Mouse (Mus musculus): ENCODE results near the gene Tjp2. TPM values are rescaled to one million over a fixed set of nuclear protein-coding genes. Genes with fewer than 3 reads are reported as not detected.
"Not testable (repeated sequence)": the region's sequence is repeated elsewhere in the genome, so short reads cannot be mapped to it uniquely, and the experiment has no call there.

Gene Tjp2
- total RNA-seq (2021): 10 to 100 TPM; 20.3 to 23.1 TPM
- long read RNA-seq, experiment 1, full-length matches to known transcripts: 2 of 22 reads
- long read RNA-seq, experiment 1, partial matches to known transcripts: 7 of 22 reads
- long read RNA-seq, experiment 1, other reads (novel, unspliced or antisense): 13 of 22 reads
- long read RNA-seq, experiment 2, full-length matches to known transcripts: 2 of 21 reads
- long read RNA-seq, experiment 2, partial matches to known transcripts: 10 of 21 reads
- long read RNA-seq, experiment 2, other reads (novel, unspliced or antisense): 9 of 21 reads

- intact Hi-C loops (cut with DNase I): loop anchor here (2.0 to 5.0 kb wide), 3 partner anchors 32 to 72 kb away; no protein-coding TSS in a partner anchor
Measured at GRCm38 (mm10) chr19:24224500-24225304, at the start of gene Tjp2. TSS of gene Tjp2 (minus strand) at chr19:24225030.

GRCm38 (mm10) chr19:24274281-24274680 lies 49.5 kb upstream of the Tjp2 start:
- no peak for DNase-seq
- intact Hi-C loops (cut with DNase I): loop anchor here (10.0 kb wide), 1 partner anchor 309 kb away; no protein-coding TSS in a partner anchor

More at GRCm38 (mm10) chr19:24224500-24225304, at the start of gene Tjp2:
- peak; percentile 76 to 79 for DNase-seq

GRCm38 (mm10) chr19:24271746-24272426 lies 47.1 kb upstream of the Tjp2 start:
- peak; percentile 88 to 90 for DNase-seq
- intact Hi-C loops (cut with DNase I): loop anchor here (2.0 to 10.0 kb wide), 2 partner anchors 307 to 411 kb away; no protein-coding TSS in a partner anchor

DNA sequence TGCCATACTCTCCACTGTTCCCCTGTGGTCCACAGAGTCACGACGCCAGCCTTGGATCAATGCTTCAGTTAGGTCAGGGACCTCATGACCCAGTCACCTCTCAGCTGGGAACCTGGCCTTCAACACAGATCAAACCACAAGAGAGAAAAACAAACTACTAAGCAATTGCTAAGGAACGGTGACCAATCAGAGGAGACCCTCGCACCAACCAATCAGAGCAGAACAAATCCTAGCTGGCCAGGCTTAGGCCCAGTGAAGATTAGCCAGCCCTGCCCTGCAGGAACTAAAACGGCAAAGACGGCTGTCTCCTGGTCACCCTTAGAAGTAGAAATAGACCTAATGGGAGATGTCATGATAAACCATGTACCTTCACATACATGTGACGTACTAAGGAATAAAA lies 46.5 kb upstream of the Tjp2 start:
- intact Hi-C loops (cut with DNase I): loop anchor here (10.0 kb wide), 1 partner anchor 307 kb away; no protein-coding TSS in a partner anchor
- DNase-seq: peak in 1 of 2 experiments; percentile 39

DNA sequence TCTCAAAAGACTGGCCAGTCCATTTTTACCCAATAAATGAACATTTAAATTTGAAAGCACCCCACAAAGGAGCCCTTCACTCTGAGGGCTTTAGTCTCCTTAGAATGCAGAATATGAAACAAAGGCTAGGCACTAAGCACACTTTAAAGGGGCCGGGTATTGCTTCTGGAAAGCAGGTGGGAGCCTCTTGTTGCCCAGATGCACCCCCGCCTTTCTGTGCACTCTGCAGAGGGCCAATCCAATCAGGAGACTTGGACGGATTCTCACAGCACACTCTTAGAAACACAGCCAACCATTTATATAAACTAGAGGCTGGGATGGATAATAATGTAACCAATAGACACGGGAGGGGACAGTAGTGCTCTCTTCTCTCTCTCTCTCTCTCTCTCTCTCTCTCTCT lies 43.7 kb upstream of the Tjp2 start:
- DNase-seq: no peak
- intact Hi-C loops (cut with DNase I): loop anchor here (5.0 kb wide), 1 partner anchor 251 kb away; no protein-coding TSS in a partner anchor

GRCm38 (mm10) chr19:24266046-24266830 lies 41.4 kb upstream of the Tjp2 start:
- intact Hi-C loops (cut with DNase I): loop anchor here (5.0 kb wide), 1 partner anchor 249 kb away; no protein-coding TSS in a partner anchor
- DNase-seq: no peak

DNA sequence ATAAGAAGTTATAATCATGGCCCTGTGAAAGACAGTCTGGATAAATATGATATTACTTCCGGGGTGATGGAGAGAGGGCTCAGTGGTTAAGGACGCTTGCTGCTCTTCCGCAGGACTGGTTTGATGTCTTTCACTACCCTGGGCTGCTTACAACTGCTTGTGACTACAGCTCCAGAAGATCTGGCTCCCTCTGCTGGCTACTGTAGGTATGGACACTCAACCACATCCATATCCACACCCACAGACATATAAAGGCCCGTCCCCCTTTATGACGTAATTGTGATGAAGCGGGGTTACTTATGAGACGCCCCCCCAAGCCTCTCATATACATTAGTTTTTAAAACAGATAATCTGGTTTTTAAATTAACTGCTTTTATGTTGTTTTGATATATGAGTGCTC lies 40.2 kb upstream of the Tjp2 start:
- intact Hi-C loops (cut with DNase I): loop anchor here (1.0 to 5.0 kb wide), 4 partner anchors 40 to 248 kb away; partner anchors contain the start of gene Tjp2
- DNase-seq: peak; percentile 82 to 90

DNA sequence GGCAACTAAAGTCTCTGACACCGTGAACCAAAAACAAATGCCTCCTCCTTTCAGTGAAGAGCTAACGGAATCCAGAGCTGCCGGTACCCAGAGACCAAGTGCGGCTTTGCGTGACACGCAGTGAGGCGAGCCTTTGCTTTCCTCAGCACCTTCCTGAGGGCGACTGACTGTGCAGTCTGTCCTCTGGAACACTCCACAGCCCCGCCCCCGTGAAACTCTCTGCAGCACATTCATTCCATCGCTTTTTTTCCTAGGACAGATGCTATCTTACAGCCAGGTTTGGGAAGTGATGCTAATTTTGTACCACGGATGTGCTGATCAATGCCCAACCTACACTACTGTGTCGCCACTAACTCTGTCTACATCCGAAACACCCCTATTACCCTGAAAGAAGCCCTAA lies 37.9 kb upstream of the Tjp2 start:
- intact Hi-C loops (cut with DNase I): no loop called here
- DNase-seq: no peak

- intact Hi-C loops (cut with DNase I): no loop called here
- no peak for DNase-seq
Measured at GRCm38 (mm10) chr19:24259390-24260351, 34.8 kb upstream of the Tjp2 start.

GRCm38 (mm10) chr19:24258368-24258767 lies 33.5 kb upstream of the Tjp2 start:
- peak in 1 of 2 experiments; percentile 26 for DNase-seq
- intact Hi-C loops (cut with DNase I): no loop called here

- no peak for DNase-seq
- intact Hi-C loops (cut with DNase I): no loop called here
Measured at GRCm38 (mm10) chr19:24257962-24258361, 33.1 kb upstream of the Tjp2 start.

- intact Hi-C loops (cut with DNase I): no loop called here
- DNase-seq: no peak
Measured at GRCm38 (mm10) chr19:24253657-24254260, 28.9 kb upstream of the Tjp2 start.

DNA sequence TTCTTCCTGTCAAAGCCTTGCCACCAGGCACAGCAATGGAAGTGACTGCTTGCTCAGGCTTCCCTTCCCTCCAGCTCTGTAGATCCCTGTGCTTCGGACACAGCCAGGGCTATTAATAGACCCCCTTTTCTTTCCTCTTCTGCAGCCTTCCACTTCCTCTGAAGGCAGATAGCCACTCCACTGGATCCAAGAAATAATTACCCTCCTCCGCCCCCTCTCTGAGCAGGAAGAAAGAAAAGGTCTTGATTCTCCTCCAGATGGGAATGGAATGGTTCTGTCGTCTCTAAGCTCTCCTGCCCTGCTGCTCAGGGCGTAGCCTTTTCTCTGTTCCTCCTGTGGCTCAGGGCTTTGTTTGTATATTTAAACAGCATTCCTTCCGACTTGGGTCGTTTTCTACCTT lies 27.0 kb upstream of the Tjp2 start:
- intact Hi-C loops (cut with DNase I): no loop called here
- peak; percentile 22 to 42 for DNase-seq

- intact Hi-C loops (cut with DNase I): no loop called here
- no peak for DNase-seq
Measured at GRCm38 (mm10) chr19:24243340-24243739, 18.5 kb upstream of the Tjp2 start.

DNA sequence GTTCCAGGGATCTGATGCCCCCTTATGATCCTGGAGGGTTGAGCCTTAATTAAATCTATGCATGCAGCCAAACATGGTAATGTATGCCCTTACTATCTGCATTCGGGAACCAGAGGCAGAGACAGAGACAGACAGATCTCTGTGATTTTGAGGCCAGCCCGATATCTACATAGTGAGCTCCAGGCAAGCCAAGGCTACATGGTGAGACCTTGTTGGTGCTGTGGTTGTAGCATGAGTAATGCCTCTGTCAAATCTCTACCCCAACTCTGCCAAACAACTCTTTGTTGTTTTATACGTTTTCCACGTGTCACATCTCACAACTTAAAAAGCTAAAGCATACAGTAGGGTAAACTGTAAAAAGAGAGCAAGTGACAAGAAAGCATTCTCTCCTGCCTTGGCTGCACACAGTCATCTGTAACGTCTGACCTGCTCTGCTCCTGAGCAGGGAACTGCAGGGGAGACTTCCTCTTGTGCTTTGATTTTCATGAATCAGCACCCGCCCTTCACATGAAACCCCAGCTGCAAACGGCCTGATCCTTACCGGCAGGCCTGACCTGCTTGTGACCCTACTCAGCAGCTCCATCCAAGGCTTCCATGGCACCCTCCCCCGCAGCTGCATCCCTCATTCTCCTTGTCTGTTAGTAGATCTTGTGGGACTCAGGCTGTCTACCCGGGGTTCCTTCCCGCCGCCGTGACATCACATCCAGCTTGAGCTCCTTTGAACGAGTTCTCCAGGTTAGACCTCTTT lies 17.1 kb upstream of the Tjp2 start:
- intact Hi-C loops (cut with DNase I): no loop called here
- no peak for DNase-seq

DNA sequence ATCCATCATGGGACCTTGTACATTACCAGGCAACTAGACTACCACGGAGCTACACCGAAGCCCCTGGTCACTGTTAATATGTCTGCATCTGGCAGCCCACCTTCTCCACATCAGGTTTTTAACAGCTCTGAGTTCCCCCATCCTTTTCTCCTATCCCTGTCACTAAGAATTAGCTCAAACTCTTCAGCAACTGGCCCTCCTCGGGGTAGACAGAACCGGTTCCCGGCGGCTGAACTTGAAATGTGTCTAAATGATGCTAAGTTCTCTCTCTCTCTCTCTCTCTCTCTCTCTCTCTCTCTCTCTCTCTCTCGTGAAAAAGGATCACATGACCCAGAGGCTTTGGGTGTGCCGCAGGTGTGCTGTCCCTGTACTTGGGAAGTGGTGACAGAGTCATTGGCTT lies 16.4 kb upstream of the Tjp2 start:
- no peak for DNase-seq
- intact Hi-C loops (cut with DNase I): no loop called here

- no peak for DNase-seq
- intact Hi-C loops (cut with DNase I): no loop called here
Measured at GRCm38 (mm10) chr19:24238011-24238410, 13.2 kb upstream of the Tjp2 start.

- DNase-seq; intact Hi-C loops (cut with DNase I): not testable (repeated sequence)
Measured at GRCm38 (mm10) chr19:24232356-24232755, 7.5 kb upstream of the Tjp2 start.

Measured in heart, postnatal 14 days (tissue).